Mouse (Mus musculus): ENCODE results near the gene Syt1. TPM values are rescaled to one million over a fixed set of nuclear protein-coding genes. Genes with fewer than 3 reads are reported as not detected.

Gene Syt1
- total RNA-seq, 1 experiment: 0.58 TPM

GRCm38 (mm10) chr10:108686696-108687095 is 324.1 kb downstream of the Syt1 start:
- DNase-seq (ENCODE audit: low read depth, low spot score): no peak
- Histone ChIP-seq H3K9me3 (ENCODE audit: control insufficient read depth, insufficient read depth, low read depth, low read length) (no peaks in the 10 kb centered on the region), H3K36me3 (ENCODE audit: control insufficient read depth, insufficient read depth, low read length, poor library complexity, severe bottlenecking) (no peaks in the 10 kb centered on the region), H3K27ac (ENCODE audit: insufficient read depth, low read depth, low read length, poor library complexity, severe bottlenecking) (no peak overlapping the region), H3K4me1 (ENCODE audit: control insufficient read depth in 2 of 2, insufficient read depth in 2 of 2, low read length in 2 of 2, poor library complexity in 1 of 2) (no peaks in the 10 kb centered on the region), H3K4me3 (ENCODE audit: insufficient read depth in 1 of 2, low read depth in 1 of 2, low read length in 2 of 2, poor library complexity in 1 of 2, severe bottlenecking in 1 of 2) (no peak overlapping the region), H3K9ac (ENCODE audit: insufficient read depth, low read depth, low read length, poor library complexity, severe bottlenecking) (no peak overlapping the region)
- TF ChIP-seq HCFC1 (IDR thresholded peaks at IDR 0.05; ENCODE audit: borderline replicate concordance, insufficient read depth, low read length) (no peak), ZC3H11A (IDR thresholded peaks at IDR 0.05; ENCODE audit: borderline replicate concordance, low read depth, low read length) (no peak), MAFK (IDR thresholded peaks at IDR 0.05; ENCODE audit: insufficient read depth, low read depth, low read length) (no peak), ZNF384 (IDR thresholded peaks at IDR 0.05; ENCODE audit: low read depth, low read length) (no peak), CHD2 (IDR thresholded peaks at IDR 0.05; ENCODE audit: low read depth, low read length) (no peak)
- in situ Hi-C loops (cut with MboI; ENCODE audit: low sequenced_read_pairs in 2 of 2, unreplicated experiment in 2 of 2): no loop called here

GRCm38 (mm10) chr10:108679675-108680390 is 330.9 kb downstream of the Syt1 start:
- Histone ChIP-seq H3K27ac (ENCODE audit: insufficient read depth, low read depth, low read length, poor library complexity, severe bottlenecking) (no peak overlapping the region), H3K4me1 (ENCODE audit: control insufficient read depth in 2 of 2, insufficient read depth in 2 of 2, low read length in 2 of 2, poor library complexity in 1 of 2) (no peaks in the 10 kb centered on the region), H3K9me3 (ENCODE audit: control insufficient read depth, insufficient read depth, low read depth, low read length) (no peaks in the 10 kb centered on the region), H3K9ac (ENCODE audit: insufficient read depth, low read depth, low read length, poor library complexity, severe bottlenecking) (no peak overlapping the region), H3K4me3 (ENCODE audit: insufficient read depth in 1 of 2, low read depth in 1 of 2, low read length in 2 of 2, poor library complexity in 1 of 2, severe bottlenecking in 1 of 2) (no peak overlapping the region), H3K36me3 (ENCODE audit: control insufficient read depth, insufficient read depth, low read length, poor library complexity, severe bottlenecking) (no peaks in the 10 kb centered on the region)
- TF ChIP-seq HCFC1 (IDR thresholded peaks at IDR 0.05; ENCODE audit: borderline replicate concordance, insufficient read depth, low read length) (no peak), CHD2 (IDR thresholded peaks at IDR 0.05; ENCODE audit: low read depth, low read length) (no peak), MAFK (IDR thresholded peaks at IDR 0.05; ENCODE audit: insufficient read depth, low read depth, low read length) (no peak), ZNF384 (IDR thresholded peaks at IDR 0.05; ENCODE audit: low read depth, low read length) (no peak), ZC3H11A (IDR thresholded peaks at IDR 0.05; ENCODE audit: borderline replicate concordance, low read depth, low read length) (no peak)
- no peak for DNase-seq (ENCODE audit: low read depth, low spot score)
- in situ Hi-C loops (cut with MboI; ENCODE audit: low sequenced_read_pairs in 2 of 2, unreplicated experiment in 2 of 2): no loop called here

DNA sequence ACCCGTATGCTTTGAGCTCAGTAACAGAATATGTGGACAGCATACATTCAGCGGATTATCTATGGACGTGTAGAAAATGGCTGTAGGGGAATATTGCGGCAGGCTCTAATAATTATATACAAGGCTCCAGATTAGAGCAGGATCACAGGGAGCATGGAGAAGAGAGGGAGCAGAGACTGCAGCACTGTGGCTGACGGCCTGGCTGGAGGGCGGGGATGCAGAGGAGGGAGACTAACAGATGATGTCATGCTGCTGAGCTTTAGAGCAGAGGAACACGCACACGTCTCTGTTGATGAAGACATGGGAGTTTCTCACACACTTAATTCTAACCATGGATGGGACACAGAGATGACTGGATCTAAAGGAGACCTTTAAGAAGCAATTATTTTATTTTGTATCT is 333.7 kb downstream of the Syt1 start:
- no peak overlapping the region for H3K9ac ChIP-seq (ENCODE audit: insufficient read depth, low read depth, low read length, poor library complexity, severe bottlenecking)
- no peaks in the 10 kb centered on the region for H3K4me1 ChIP-seq (ENCODE audit: control insufficient read depth in 2 of 2, insufficient read depth in 2 of 2, low read length in 2 of 2, poor library complexity in 1 of 2)
- H3K9me3 ChIP-seq (ENCODE audit: control insufficient read depth, insufficient read depth, low read depth, low read length): no peaks in the 10 kb centered on the region
- TF ChIP-seq CHD2 (IDR thresholded peaks at IDR 0.05; ENCODE audit: low read depth, low read length) (no peak), MAFK (IDR thresholded peaks at IDR 0.05; ENCODE audit: insufficient read depth, low read depth, low read length) (no peak)
- no peaks in the 10 kb centered on the region for H3K36me3 ChIP-seq (ENCODE audit: control insufficient read depth, insufficient read depth, low read length, poor library complexity, severe bottlenecking)
- no peak overlapping the region for H3K4me3 ChIP-seq (ENCODE audit: insufficient read depth in 1 of 2, low read depth in 1 of 2, low read length in 2 of 2, poor library complexity in 1 of 2, severe bottlenecking in 1 of 2)
- DNase-seq (ENCODE audit: low read depth, low spot score): no peak
- in situ Hi-C loops (cut with MboI; ENCODE audit: low sequenced_read_pairs in 2 of 2, unreplicated experiment in 2 of 2): no loop called here
- H3K27ac ChIP-seq (ENCODE audit: insufficient read depth, low read depth, low read length, poor library complexity, severe bottlenecking): no peak overlapping the region

DNA sequence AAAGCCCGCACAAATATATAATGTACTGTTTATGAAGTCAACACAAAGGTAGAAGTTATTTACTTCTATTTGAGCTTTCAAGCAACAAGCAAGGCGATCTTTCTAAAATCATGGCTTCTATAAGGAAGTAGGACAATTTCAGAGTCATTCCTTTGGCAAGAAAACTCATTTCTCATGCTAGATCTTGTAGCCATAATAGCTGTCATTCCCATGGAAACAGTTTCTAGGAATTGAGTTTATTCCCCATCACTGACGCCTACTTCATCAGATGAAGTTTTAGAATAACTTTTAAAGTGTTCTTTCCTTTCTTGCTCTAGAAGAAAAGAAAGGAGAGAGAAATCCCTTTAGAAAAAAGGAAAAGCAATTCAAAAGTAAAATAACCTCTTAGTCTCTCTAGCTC is 341.8 kb downstream of the Syt1 start:
- no peak overlapping the region for H3K27ac ChIP-seq (ENCODE audit: insufficient read depth, low read depth, low read length, poor library complexity, severe bottlenecking)
- no peaks in the 10 kb centered on the region for H3K4me1 ChIP-seq (ENCODE audit: control insufficient read depth in 2 of 2, insufficient read depth in 2 of 2, low read length in 2 of 2, poor library complexity in 1 of 2)
- no peak overlapping the region for H3K9ac ChIP-seq (ENCODE audit: insufficient read depth, low read depth, low read length, poor library complexity, severe bottlenecking)
- no peaks in the 10 kb centered on the region for H3K36me3 ChIP-seq (ENCODE audit: control insufficient read depth, insufficient read depth, low read length, poor library complexity, severe bottlenecking)
- H3K4me3 ChIP-seq (ENCODE audit: insufficient read depth in 1 of 2, low read depth in 1 of 2, low read length in 2 of 2, poor library complexity in 1 of 2, severe bottlenecking in 1 of 2): no peak overlapping the region
- TF ChIP-seq MAFK (IDR thresholded peaks at IDR 0.05; ENCODE audit: insufficient read depth, low read depth, low read length) (no peak), ZC3H11A (IDR thresholded peaks at IDR 0.05; ENCODE audit: borderline replicate concordance, low read depth, low read length) (no peak), CHD2 (IDR thresholded peaks at IDR 0.05; ENCODE audit: low read depth, low read length) (no peak), ZNF384 (IDR thresholded peaks at IDR 0.05; ENCODE audit: low read depth, low read length) (no peak), HCFC1 (IDR thresholded peaks at IDR 0.05; ENCODE audit: borderline replicate concordance, insufficient read depth, low read length) (no peak)
- DNase-seq (ENCODE audit: low read depth, low spot score): no peak
- H3K9me3 ChIP-seq (ENCODE audit: control insufficient read depth, insufficient read depth, low read depth, low read length): no peaks in the 10 kb centered on the region
- in situ Hi-C loops (cut with MboI; ENCODE audit: low sequenced_read_pairs in 2 of 2, unreplicated experiment in 2 of 2): no loop called here

- Histone ChIP-seq H3K4me1 (ENCODE audit: control insufficient read depth in 2 of 2, insufficient read depth in 2 of 2, low read length in 2 of 2, poor library complexity in 1 of 2) (no peaks in the 10 kb centered on the region), H3K9ac (ENCODE audit: insufficient read depth, low read depth, low read length, poor library complexity, severe bottlenecking) (no peak overlapping the region), H3K27ac (ENCODE audit: insufficient read depth, low read depth, low read length, poor library complexity, severe bottlenecking) (no peak overlapping the region), H3K36me3 (ENCODE audit: control insufficient read depth, insufficient read depth, low read length, poor library complexity, severe bottlenecking) (no peaks in the 10 kb centered on the region), H3K4me3 (ENCODE audit: insufficient read depth in 1 of 2, low read depth in 1 of 2, low read length in 2 of 2, poor library complexity in 1 of 2, severe bottlenecking in 1 of 2) (no peak overlapping the region), H3K9me3 (ENCODE audit: control insufficient read depth, insufficient read depth, low read depth, low read length) (no peaks in the 10 kb centered on the region)
- in situ Hi-C loops (cut with MboI; ENCODE audit: low sequenced_read_pairs in 2 of 2, unreplicated experiment in 2 of 2): no loop called here
- TF ChIP-seq ZNF384 (IDR thresholded peaks at IDR 0.05; ENCODE audit: low read depth, low read length) (no peak), ZC3H11A (IDR thresholded peaks at IDR 0.05; ENCODE audit: borderline replicate concordance, low read depth, low read length) (no peak), HCFC1 (IDR thresholded peaks at IDR 0.05; ENCODE audit: borderline replicate concordance, insufficient read depth, low read length) (no peak), CHD2 (IDR thresholded peaks at IDR 0.05; ENCODE audit: low read depth, low read length) (no peak), MAFK (IDR thresholded peaks at IDR 0.05; ENCODE audit: insufficient read depth, low read depth, low read length) (no peak)
- no peak for DNase-seq (ENCODE audit: low read depth, low spot score)
Observed at GRCm38 (mm10) chr10:108660295-108660694, 350.5 kb downstream of the Syt1 start.
